Mouse (Mus musculus): ENCODE data around the gene Prrg3.
A peak's percentile ranks its signal among the peaks of the same experiment; 100 is the strongest.
"Not testable (repeated sequence)": the region's sequence is repeated elsewhere in the genome, so short reads cannot be mapped to it uniquely, and the experiment has no call there.

Gene Prrg3

GRCm38 (mm10) chrX:71962073-71963051 is at the start of gene Prrg3:
Prrg3 (plus strand) TSS chrX:71962624.
- peak; percentile 15 for DNase-seq (ENCODE audit: low spot score)

GRCm38 (mm10) chrX:71946631-71947030 is 15.8 kb upstream of the Prrg3 start:
- DNase-seq (ENCODE audit: low spot score), result peak; percentile 36

GRCm38 (mm10) chrX:71958366-71958765 is 4.1 kb upstream of the Prrg3 start:
- DNase-seq (ENCODE audit: low spot score), result no peak

DNA sequence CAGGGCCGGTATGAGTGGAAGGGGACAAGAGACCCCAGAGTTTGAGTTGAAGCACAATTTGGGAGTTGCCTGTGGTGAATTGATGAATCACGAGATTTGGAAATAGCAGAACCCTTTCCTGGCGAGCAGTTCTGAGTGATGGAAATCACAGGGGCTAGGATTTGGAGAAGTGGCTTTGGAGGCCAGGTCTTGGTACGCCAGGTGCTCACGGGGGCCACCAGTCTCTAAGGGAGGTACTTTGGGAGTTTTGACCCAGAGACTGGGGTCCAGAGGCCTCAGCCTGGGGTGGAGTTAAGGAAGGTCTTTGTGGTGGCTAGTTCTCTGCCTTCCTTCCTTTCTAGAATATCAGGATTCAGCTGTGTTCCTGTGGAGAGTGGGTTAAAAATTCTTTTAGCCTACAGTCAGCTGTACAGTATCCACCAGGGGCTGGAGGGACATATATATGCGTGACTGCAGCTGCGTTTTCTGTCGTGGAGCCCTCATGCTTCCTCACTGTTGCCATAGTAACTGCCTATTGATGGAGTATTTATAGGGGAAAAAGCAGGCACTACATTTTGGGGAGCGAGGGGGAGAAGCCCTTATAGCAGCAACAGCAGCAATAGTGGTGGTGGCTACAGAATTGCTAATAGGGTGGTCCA is 970 bp downstream of the Prrg3 start:
- DNase-seq (ENCODE audit: low spot score), result no peak

GRCm38 (mm10) chrX:71968216-71968615 is 5.8 kb downstream of the Prrg3 start:
- no peak for DNase-seq (ENCODE audit: low spot score)

GRCm38 (mm10) chrX:71968816-71969215 is 6.4 kb downstream of the Prrg3 start:
- DNase-seq (ENCODE audit: low spot score), result no peak

GRCm38 (mm10) chrX:71971325-71971724 is 8.9 kb downstream of the Prrg3 start:
- no peak for DNase-seq (ENCODE audit: low spot score)

DNA sequence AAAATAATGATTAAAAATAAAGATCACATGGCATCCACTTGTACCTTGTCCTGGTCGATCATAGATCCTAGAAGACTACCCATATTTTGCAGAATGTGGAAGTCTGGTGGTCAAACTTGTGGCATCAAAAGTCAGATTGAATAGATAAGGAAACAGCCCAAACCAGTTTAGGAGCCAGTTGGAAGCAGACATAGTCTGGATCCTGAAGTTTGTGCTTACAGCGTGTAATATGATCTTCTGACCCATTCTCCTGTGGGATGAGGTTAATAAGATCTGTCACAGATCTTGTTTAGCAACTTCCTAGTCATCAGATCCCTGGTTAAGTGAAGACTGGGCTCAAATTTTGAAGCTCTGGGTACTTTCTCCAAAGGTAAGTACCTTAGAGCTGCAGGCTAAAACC is 10.3 kb downstream of the Prrg3 start, which contains the start of gene Fate1:
Fate1 (plus strand) TSS at position 301 of the 400 bp plus-strand sequence.
- DNase-seq (ENCODE audit: low spot score), result no peak

- not testable (repeated sequence) for DNase-seq (ENCODE audit: low spot score)
Observed at GRCm38 (mm10) chrX:71977681-71978080, 15.3 kb downstream of the Prrg3 start.

DNA sequence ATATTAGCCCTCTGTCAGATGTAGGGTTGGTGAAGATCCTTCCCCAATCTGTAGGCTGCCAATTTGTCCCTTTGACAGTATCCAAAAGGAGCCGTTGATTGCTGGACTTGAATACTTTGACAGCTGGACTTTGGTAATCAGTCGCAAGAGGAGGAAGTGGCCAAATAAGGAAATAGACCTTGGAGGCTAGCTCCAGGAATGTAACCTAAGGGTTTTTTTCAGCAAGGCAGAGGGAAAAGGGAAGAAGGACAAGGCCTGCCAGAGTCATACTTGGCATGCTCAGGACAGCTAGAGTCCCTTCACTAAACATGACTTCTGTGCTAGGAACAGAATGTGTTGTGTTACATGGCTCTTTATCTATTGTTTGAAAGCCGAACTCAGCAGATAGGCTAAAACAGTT is 18.0 kb downstream of the Prrg3 start:
- DNase-seq (ENCODE audit: low spot score), result no peak

DNA sequence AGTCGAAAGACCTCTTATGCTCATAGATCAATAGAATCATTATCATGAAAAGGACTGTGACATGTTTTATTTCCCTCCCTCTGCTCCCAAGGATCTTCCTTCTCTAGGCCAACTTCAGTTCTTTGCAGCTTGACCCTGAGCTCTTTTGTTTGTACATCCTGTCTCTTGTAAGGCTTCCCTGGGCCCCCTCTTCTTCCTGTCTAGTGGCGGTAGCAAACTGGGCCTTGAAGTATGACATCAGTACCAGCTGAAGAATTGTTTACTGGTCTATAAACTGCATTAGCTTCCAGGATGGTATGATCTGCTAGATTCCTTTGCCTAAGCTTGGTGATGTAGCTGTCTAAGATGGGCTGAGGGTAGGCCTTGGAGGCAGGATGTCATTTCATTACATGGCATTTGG is 18.9 kb downstream of the Prrg3 start:
- no peak for DNase-seq (ENCODE audit: low spot score)

GRCm38 (mm10) chrX:71983205-71983604 is 20.8 kb downstream of the Prrg3 start:
- no peak for DNase-seq (ENCODE audit: low spot score)

DNA sequence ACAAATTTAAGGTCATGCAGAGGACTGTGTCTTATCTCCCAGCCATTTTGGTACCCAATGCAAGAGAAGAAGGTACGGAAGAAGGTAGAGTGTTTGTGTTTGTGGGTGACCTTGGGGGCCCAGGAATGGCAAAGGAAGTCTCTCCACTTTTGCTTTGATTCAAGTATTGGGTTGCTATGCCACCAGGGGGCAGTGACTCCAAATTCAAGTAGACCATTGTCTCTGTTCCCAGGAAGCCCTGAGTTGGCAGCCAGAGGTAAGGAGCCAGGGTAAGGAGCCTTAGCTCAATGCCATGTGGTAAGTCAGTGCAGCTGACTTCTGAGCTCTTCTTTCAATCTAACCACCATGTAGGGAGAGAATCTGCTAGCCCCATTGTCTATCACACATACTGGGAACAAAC is 21.4 kb downstream of the Prrg3 start:
- no peak for DNase-seq (ENCODE audit: low spot score)

GRCm38 (mm10) chrX:71991549-71991948 is 29.1 kb downstream of the Prrg3 start, which contains the start of gene Cnga2:
Cnga2 (plus strand) TSS chrX:71991849.
- no peak for DNase-seq (ENCODE audit: low spot score)

DNA sequence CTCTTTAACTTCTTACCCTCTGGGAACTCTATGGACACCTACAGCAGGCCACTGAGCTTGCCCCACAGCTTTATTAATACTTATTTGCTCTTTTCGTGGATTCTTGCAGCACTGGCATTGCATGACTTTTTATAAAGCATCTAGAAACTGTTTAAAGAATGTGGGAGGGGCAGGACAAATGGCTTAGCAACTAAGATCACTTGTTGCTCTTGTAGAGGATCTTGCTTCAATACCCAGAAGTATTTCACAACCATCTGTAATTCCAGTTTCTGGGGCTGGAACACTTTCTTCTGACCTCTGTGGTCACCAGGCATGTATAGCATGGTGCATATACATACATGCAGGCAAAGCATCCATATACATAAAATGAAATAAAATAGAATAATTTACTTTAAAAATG is 33.5 kb downstream of the Prrg3 start:
- DNase-seq (ENCODE audit: low spot score), result no peak

GRCm38 (mm10) chrX:72009930-72010329 is 47.5 kb downstream of the Prrg3 start:
- DNase-seq (ENCODE audit: low spot score), result no peak

DNA sequence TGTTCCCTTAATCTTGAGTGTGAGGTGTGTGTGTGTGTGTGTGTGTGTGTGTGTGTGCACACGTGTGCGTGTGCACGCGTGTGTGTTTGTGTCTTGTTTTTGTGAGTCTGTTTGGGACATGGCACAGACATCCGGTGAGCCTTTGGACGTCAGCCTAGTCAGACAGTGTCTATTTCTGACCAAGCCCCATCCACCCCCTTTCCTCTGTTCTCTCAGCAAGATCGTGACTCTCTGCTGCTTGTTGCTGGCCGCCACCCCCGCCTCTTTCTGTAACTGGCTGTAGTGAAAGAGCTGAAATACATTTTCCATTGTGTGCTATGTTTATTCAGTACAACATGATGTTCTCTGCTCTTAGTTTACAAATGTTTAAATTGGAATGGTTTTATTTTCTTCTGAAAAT is 49.8 kb downstream of the Prrg3 start:
- DNase-seq (ENCODE audit: low spot score), result no peak

GRCm38 (mm10) chrX:72012804-72013203 is 50.4 kb downstream of the Prrg3 start:
- peak; percentile 26 for DNase-seq (ENCODE audit: low spot score)

DNA sequence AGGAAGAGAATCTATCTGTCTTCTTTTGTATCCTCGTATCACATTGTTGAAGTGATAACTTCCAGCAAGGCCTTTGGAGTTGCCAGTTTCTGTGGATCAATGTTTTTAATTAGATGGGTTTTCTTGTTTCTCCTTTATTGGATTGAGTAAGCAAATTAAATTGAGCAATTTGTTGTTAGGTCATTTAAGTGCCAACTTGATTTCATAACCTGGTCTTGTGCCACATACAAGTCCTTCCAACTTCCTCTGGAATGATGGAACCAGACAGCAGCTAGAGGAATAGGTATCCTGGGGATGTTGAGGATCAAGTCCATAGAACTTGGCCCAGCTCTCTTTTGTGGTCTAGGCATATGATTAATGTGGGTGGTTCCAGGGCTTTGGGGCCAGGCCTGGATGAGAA is 59.8 kb downstream of the Prrg3 start:
- no peak for DNase-seq (ENCODE audit: low spot score)
